Mouse (Mus musculus) midbrain, embryonic 16.5 days (tissue): ENCODE data around the gene Hoxa11. TPM values are rescaled to one million over a fixed set of nuclear protein-coding genes. Genes with fewer than 3 reads are reported as not detected.

Source experiments
- ATAC-seq: fragments of 200-750 bp; cut with Nextera tagmentation; 2 replicates; pipeline ENCODE4 v1.8.0; 2017; ENCODE audit warnings: moderate TSS enrichment
- H3K27ac ChIP-seq: fragments of 300-500 bp; sonication (generic); 2 replicates; pipeline ENCODE4 v1.5.1; 2014; ENCODE audit warnings: mild to moderate bottlenecking, low read length, mixed read lengths
- H3K27me3 ChIP-seq: fragments of 300-500 bp; sonication (generic); 2 replicates; pipeline ENCODE4 v1.6.1; 2014; ENCODE audit warnings: low read depth, low read length, mixed read lengths; ENCODE audit not compliant: control insufficient read depth, insufficient read depth
- H3K36me3 ChIP-seq: fragments of 300-500 bp; sonication (generic); 2 replicates; pipeline ENCODE4 v1.6.1; 2014; ENCODE audit warnings: mild to moderate bottlenecking, low read length, moderate library complexity, mixed read lengths; ENCODE audit not compliant: control insufficient read depth, insufficient read depth
- H3K4me1 ChIP-seq: fragments of 300-500 bp; sonication (generic); 2 replicates; pipeline ENCODE4 v1.6.1; 2014; ENCODE audit warnings: mild to moderate bottlenecking, low read length, mixed read lengths; ENCODE audit not compliant: control insufficient read depth, insufficient read depth
- H3K4me2 ChIP-seq: fragments of 300-500 bp; sonication (generic); 2 replicates; pipeline ENCODE4 v1.6.1; 2014; ENCODE audit warnings: mild to moderate bottlenecking, low read length, mixed read lengths
- H3K4me3 ChIP-seq: fragments of 300-500 bp; sonication (generic); 2 replicates; pipeline ENCODE4 v1.5.1; 2014; ENCODE audit warnings: low read depth, mild to moderate bottlenecking, low read length, moderate library complexity, mixed read lengths
- H3K9ac ChIP-seq: fragments of 300-500 bp; sonication (generic); 2 replicates; pipeline ENCODE4 v1.6.1; 2014; ENCODE audit warnings: low read depth, low read length, mixed read lengths
- H3K9me3 ChIP-seq: fragments of 300-500 bp; sonication (generic); replicated peaks from 2 replicates; pipeline ENCODE4 v1.6.1; 2014; ENCODE audit warnings: mild to moderate bottlenecking, low read length, mixed read lengths; ENCODE audit not compliant: control insufficient read depth, poor library complexity, severe bottlenecking
- WGBS: fragments of 180-500 bp; shearing (Covaris S2); extraction: QIAGEN DNeasy Blood & Tissue Kit; methylation state at CpG from one replicate; pipeline ENCODE4 v1.1.7; 2014; 5-methylcytosine and 5-hydroxymethylcytosine counted together
- polyA plus RNA-seq: library from polyadenylated mRNA; unstranded; fragments of >200 nt; fragmentation: Nextera tagmentation; extraction: Ambion mirVana; gene quantifications from 2 replicates; pipeline ENCODE4 v1.2.1, GENCODE M21; 2015

Hoxa11 gene
- polyA plus RNA-seq, 1 experiment from 2014 or later: not detected

GRCm38 (mm10) chr6:52237346-52238154, 8.1 kb downstream of the Hoxa11 start:
- Histone ChIP-seq H3K4me2 (no peak overlapping the region), H3K4me1 (no peaks in the 10 kb centered on the region), H3K27me3 (peaks cover 85% of the 10 kb centered on the region), H3K4me3 (no peak overlapping the region), H3K27ac (no peak overlapping the region), H3K36me3 (no peaks in the 10 kb centered on the region), H3K9me3 (no peaks in the 10 kb centered on the region), H3K9ac (no peak overlapping the region)
- 12% methylated on average over 10 of the region's 10 CpGs for WGBS
- ATAC-seq: no peak

GRCm38 (mm10) chr6:52236806-52237205, 8.8 kb downstream of the Hoxa11 start:
- no peak overlapping the region for H3K27ac ChIP-seq
- H3K4me1 ChIP-seq: no peaks in the 10 kb centered on the region
- 9% methylated on average over 3 of the region's 3 CpGs for WGBS
- H3K36me3 ChIP-seq: no peaks in the 10 kb centered on the region
- no peak overlapping the region for H3K9ac ChIP-seq
- no peaks in the 10 kb centered on the region for H3K9me3 ChIP-seq
- ATAC-seq: no peak
- H3K4me3 ChIP-seq: no peak overlapping the region
- H3K4me2 ChIP-seq: no peak overlapping the region
- peaks cover 86% of the 10 kb centered on the region for H3K27me3 ChIP-seq

GRCm38 (mm10) chr6:52235866-52236265, 9.7 kb downstream of the Hoxa11 start:
- H3K4me3 ChIP-seq: no peak overlapping the region
- no peak for ATAC-seq
- no peak overlapping the region for H3K4me2 ChIP-seq
- no peaks in the 10 kb centered on the region for H3K4me1 ChIP-seq
- WGBS: 29% methylated on average over 6 of the region's 6 CpGs
- no peaks in the 10 kb centered on the region for H3K36me3 ChIP-seq
- no peak overlapping the region for H3K27ac ChIP-seq
- no peaks in the 10 kb centered on the region for H3K9me3 ChIP-seq
- no peak overlapping the region for H3K9ac ChIP-seq
- peaks cover 82% of the 10 kb centered on the region for H3K27me3 ChIP-seq

GRCm38 (mm10) chr6:52235267-52235666, 10.3 kb downstream of the Hoxa11 start:
- no peak overlapping the region for H3K4me2 ChIP-seq
- WGBS: 30% methylated on average over 9 of the region's 9 CpGs

GRCm38 (mm10) chr6:52234428-52235140, 11.0 kb downstream of the Hoxa11 start:
- no peak for ATAC-seq
- peaks cover 76% of the 10 kb centered on the region for H3K27me3 ChIP-seq
- H3K27ac ChIP-seq: no peak overlapping the region
- H3K9ac ChIP-seq: no peak overlapping the region
- no peaks in the 10 kb centered on the region for H3K4me1 ChIP-seq
- H3K36me3 ChIP-seq: no peaks in the 10 kb centered on the region
- H3K9me3 ChIP-seq: no peaks in the 10 kb centered on the region
- WGBS: under 1% methylated on average over 56 of the region's 68 CpGs
- H3K4me2 ChIP-seq: no peak overlapping the region
- no peak overlapping the region for H3K4me3 ChIP-seq

More at GRCm38 (mm10) chr6:52235267-52235666, 10.3 kb downstream of the Hoxa11 start:
- Histone ChIP-seq H3K9ac (no peak overlapping the region), H3K4me1 (no peaks in the 10 kb centered on the region), H3K4me3 (no peak overlapping the region), H3K36me3 (no peaks in the 10 kb centered on the region), H3K9me3 (no peaks in the 10 kb centered on the region), H3K27me3 (peaks cover 81% of the 10 kb centered on the region), H3K27ac (no peak overlapping the region)
- ATAC-seq: no peak

- peaks cover 80% of the 10 kb centered on the region for H3K27me3 ChIP-seq
- no peak overlapping the region for H3K9ac ChIP-seq
- H3K27ac ChIP-seq: no peak overlapping the region
- no peaks in the 10 kb centered on the region for H3K36me3 ChIP-seq
- H3K4me1 ChIP-seq: no peaks in the 10 kb centered on the region
- ATAC-seq: no peak
- H3K4me3 ChIP-seq: no peak overlapping the region
- H3K9me3 ChIP-seq: no peaks in the 10 kb centered on the region
- no peak overlapping the region for H3K4me2 ChIP-seq
- 2% methylated on average over 64 of the region's 70 CpGs for WGBS
Observed at GRCm38 (mm10) chr6:52233546-52234427, 11.8 kb downstream of the Hoxa11 start.

GRCm38 (mm10) chr6:52232984-52233545, 12.5 kb downstream of the Hoxa11 start:
- no peaks in the 10 kb centered on the region for H3K36me3 ChIP-seq
- H3K27ac ChIP-seq: no peak overlapping the region
- H3K9ac ChIP-seq: no peak overlapping the region
- ATAC-seq: no peak
- 3% methylated on average over 23 of the region's 23 CpGs for WGBS
- no peaks in the 10 kb centered on the region for H3K4me1 ChIP-seq
- no peak overlapping the region for H3K4me2 ChIP-seq
- no peak overlapping the region for H3K4me3 ChIP-seq
- peaks cover 83% of the 10 kb centered on the region for H3K27me3 ChIP-seq
- no peaks in the 10 kb centered on the region for H3K9me3 ChIP-seq

- peaks cover 82% of the 10 kb centered on the region for H3K27me3 ChIP-seq
- under 1% methylated on average over 18 of the region's 18 CpGs for WGBS
- no peaks in the 10 kb centered on the region for H3K36me3 ChIP-seq
- no peak for ATAC-seq
- H3K27ac ChIP-seq: no peak overlapping the region
- H3K9ac ChIP-seq: no peak overlapping the region
- no peaks in the 10 kb centered on the region for H3K9me3 ChIP-seq
- no peak overlapping the region for H3K4me2 ChIP-seq
- H3K4me1 ChIP-seq: no peaks in the 10 kb centered on the region
- no peak overlapping the region for H3K4me3 ChIP-seq
Observed at GRCm38 (mm10) chr6:52232568-52232965, 13.0 kb downstream of the Hoxa11 start.
